Mouse (Mus musculus): ENCODE measurements around the gene Ppp1r35. TPM values are rescaled to one million over a fixed set of nuclear protein-coding genes. Genes with fewer than 3 reads are reported as not detected.

Gene Ppp1r35
- total RNA-seq (2023): 24.4 and 30.5 TPM in 2 replicates

GRCm38 (mm10) chr5:137778635-137779034, at the start of gene Ppp1r35:
Gene Ppp1r35 (plus strand): TSS chr5:137778849.

GRCm38 (mm10) chr5:137741023-137741931, 37.4 kb upstream of the Ppp1r35 start, which contains the start of gene Nyap1:
Gene Nyap1 (minus strand): TSS chr5:137741607.

GRCm38 (mm10) chr5:137745214-137746171, 33.2 kb upstream of the Ppp1r35 start, which contains the start of gene Tsc22d4:
Gene Tsc22d4 (plus strand): TSS chr5:137745730.

GRCm38 (mm10) chr5:137787151-137787928, 8.7 kb downstream of the Ppp1r35 start, which contains the start of the genes Mepce and Zcwpw1:
Gene Mepce (minus strand): TSS chr5:137787655.
Gene Zcwpw1 (plus strand): TSS chr5:137787798.

Other genes starting within 250 kb of the Ppp1r35 start
- not detected in 2 replicates for gene Epo, start 245.6 kb upstream of the Ppp1r35 start, total RNA-seq (2023)
- 956 and 1,045 TPM in 2 replicates for gene Gnb2, start 245.3 kb upstream of the Ppp1r35 start, total RNA-seq (2023)
- gene Actl6b, start 225.3 kb upstream of the Ppp1r35 start, total RNA-seq (2023): not detected in 2 replicates
- gene Tfr2, start 209.0 kb upstream of the Ppp1r35 start, total RNA-seq (2023): 0.76 and 1.7 TPM in 2 replicates
- 41.8 and 42.3 TPM in 2 replicates for gene Mospd3, start 177.8 kb upstream of the Ppp1r35 start, total RNA-seq (2023)
- 0.61 and 2.0 TPM in 2 replicates for gene Pcolce, start 165.1 kb upstream of the Ppp1r35 start, total RNA-seq (2023)
- 0.36 TPM in 1 of 2 replicates, not detected in the other for gene Fbxo24, start 149.8 kb upstream of the Ppp1r35 start, total RNA-seq (2023)
- 235 and 280 TPM in 2 replicates for gene Lrch4, start 149.7 kb upstream of the Ppp1r35 start, total RNA-seq (2023)
- gene Gm20605, start 149.7 kb upstream of the Ppp1r35 start, total RNA-seq (2023): 37.6 and 52.5 TPM in 2 replicates
- 51.2 and 70.0 TPM in 2 replicates for gene Sap25, start 137.5 kb upstream of the Ppp1r35 start, total RNA-seq (2023)
- gene Irs3, start 133.1 kb upstream of the Ppp1r35 start, total RNA-seq (2023): not detected in 2 replicates
- 16.4 and 17.0 TPM in 2 replicates for gene Agfg2, start 94.1 kb upstream of the Ppp1r35 start, total RNA-seq (2023)
- gene Nyap1, start 37.2 kb upstream of the Ppp1r35 start, total RNA-seq (2023): 0.50 and 0.54 TPM in 2 replicates
- gene Tsc22d4, start 33.1 kb upstream of the Ppp1r35 start, total RNA-seq (2023): 272 and 329 TPM in 2 replicates
- 29.5 and 33.3 TPM in 2 replicates for gene Mepce, start 8.8 kb downstream of the Ppp1r35 start, total RNA-seq (2023)
- 2.2 and 2.4 TPM in 2 replicates for gene Zcwpw1, start 8.9 kb downstream of the Ppp1r35 start, total RNA-seq (2023)
- gene Pilra, start 57.4 kb downstream of the Ppp1r35 start, total RNA-seq (2023): 535 and 567 TPM in 2 replicates
- gene Pilrb1, start 79.3 kb downstream of the Ppp1r35 start, total RNA-seq (2023): 309 and 327 TPM in 2 replicates
- gene Pilrb2, start 93.0 kb downstream of the Ppp1r35 start, total RNA-seq (2023): 426 and 429 TPM in 2 replicates
- gene Cyp3a13, start 142.8 kb downstream of the Ppp1r35 start, total RNA-seq (2023): not detected in 2 replicates
- not detected in 2 replicates for gene Gjc3, start 184.2 kb downstream of the Ppp1r35 start, total RNA-seq (2023)
- gene Azgp1, start 202.7 kb downstream of the Ppp1r35 start, total RNA-seq (2023): 0.88 and 0.92 TPM in 2 replicates
- gene Smok3a, start 242.4 kb downstream of the Ppp1r35 start, total RNA-seq (2023): not detected in 2 replicates
- gene Smok3b, start 242.6 kb downstream of the Ppp1r35 start, total RNA-seq (2023): not detected in 2 replicates

Measured in neutrophil, adult 65 days (primary cell).